Mouse (Mus musculus): ENCODE measurements around the gene Rbm34.
"Not testable (repeated sequence)": the region's sequence is repeated elsewhere in the genome, so short reads cannot be mapped to it uniquely, and the experiment has no call there.

The Rbm34 gene

DNA sequence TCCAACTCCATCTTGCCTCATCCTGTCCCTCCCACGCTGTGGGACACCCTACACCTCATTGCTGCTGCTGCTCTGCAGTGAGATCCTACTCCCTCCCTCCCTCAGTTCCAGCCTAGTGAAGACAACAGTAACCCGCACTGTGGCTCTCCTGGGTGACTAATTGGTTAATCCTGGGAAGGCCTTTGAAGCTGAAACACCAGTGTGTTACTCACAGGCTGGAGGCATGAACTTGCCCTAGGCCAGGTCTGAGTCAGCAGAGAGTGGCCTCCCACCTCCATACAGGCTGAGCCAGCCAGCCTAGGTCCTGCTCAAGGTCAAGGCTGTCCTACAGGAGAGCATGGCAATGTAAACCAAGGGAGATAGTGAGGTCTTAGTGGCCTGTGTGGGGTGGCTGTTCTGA lies 51.6 kb downstream of the Rbm34 start:
- DNase-seq (ENCODE audit: low spot score in 2 of 2) = peak; percentile 39 to 58

DNA sequence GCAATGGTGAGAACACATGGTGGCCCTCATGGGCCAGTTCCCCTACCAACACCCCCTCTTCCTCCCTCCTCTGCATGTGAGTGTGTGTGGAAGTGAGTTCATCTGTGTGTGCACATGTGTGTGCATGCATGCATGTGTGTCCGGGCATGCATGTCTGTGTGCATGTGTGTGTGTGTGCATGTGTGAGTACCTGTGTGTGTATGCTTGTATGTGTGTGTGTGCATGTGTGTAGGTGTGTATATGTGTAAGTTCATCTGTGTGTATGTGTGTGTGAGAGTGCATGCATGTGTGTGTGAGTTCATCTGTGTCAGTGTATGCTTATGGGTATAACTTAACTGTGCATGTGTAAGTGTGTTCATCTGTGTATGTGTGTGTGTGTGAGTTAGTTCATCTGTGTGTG lies 52.5 kb downstream of the Rbm34 start:
- no peak for DNase-seq (ENCODE audit: low spot score in 2 of 2)

DNA sequence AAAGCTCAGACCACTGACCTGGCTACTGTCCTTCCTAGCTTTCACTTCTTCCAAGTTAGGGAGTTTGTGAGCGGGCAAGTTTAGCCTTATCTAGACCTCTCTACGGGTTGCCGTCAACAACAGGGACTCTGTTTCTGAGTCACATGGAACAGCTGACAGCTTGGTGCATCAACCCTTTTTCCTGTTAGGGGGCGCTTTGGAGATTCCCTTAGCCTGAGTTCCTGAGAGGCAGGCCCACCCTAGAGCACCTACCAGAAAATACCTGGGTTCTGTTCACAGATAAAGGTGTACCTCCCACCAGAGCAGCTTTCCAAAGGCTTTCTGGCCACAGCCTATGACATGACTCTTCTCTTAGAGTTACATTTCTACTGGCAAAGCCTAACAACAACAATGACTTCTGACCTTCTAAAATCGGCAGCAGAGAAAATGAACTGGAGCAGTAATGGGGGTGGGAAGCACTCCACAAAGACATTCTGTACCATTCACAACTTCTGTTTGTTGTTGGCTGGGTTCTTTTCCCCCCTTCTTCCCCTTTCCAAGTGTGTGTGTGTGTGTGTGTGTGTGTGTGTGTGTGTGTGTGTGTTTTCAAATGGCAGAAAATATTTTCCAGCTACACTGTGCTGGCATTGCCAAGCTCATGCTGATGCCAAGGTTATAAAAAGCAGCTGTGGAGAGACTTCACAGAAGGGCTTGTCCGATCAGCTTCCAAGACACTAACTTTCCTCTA lies 53.5 kb downstream of the Rbm34 start:
- peak in 1 of 2 experiments; percentile 54 for DNase-seq (ENCODE audit: low spot score in 2 of 2)

DNA sequence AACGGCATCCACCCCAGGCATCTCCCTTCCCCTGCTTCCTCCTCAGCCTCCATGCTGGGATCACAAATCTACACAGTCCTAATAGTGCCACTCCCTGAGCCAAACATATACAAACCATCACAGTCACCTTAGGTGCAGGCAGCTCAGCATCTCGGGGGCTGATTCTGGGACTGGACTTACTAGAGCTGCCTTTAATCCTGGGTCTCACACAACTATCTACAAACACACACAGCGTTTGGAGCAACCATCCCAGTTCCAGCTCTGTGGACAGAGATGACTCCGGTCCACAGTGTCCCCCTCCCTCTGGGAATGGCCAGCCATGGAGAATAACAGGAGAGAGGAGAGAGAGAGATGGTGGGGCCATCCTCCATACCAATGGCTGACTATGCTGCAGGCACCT lies 54.3 kb downstream of the Rbm34 start:
- no peak for DNase-seq (ENCODE audit: low spot score in 2 of 2)

DNA sequence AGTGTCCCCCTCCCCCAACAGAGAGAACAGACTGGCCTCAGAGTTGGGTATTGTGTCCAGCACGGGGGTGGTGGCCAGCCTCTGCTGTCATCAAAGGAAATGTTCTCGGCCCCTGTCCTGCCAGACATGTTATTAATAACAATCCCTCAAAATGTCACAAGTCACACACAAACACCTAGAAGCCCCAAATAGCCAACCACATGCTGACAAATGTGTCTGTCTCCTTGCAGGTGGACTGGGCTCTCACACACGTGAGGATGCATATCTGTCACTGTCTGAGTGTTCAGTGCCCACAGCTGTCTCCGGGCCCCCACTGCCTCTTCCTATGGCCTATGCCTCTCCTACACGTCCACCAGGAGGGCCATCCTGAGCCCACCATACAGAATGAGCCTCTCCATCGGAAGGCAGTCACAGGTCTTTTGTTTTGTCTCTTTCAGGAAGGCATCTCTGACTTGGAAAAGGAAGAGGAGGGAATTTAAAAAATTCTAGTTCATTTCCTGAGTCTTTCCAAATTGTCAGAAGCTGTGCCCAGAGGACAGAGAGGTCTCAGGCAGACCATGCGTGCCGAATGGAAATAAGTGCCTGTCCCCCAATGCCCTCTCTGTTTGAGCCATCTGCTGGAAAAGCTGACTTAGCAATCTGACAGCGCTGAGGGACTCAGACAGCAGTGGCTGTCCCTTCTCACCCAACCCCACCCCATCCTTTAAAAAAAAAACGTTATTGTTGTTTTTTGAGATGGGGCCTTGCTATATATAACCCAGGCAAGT lies 56.1 kb downstream of the Rbm34 start:
- DNase-seq (ENCODE audit: low spot score in 2 of 2) = no peak

DNA sequence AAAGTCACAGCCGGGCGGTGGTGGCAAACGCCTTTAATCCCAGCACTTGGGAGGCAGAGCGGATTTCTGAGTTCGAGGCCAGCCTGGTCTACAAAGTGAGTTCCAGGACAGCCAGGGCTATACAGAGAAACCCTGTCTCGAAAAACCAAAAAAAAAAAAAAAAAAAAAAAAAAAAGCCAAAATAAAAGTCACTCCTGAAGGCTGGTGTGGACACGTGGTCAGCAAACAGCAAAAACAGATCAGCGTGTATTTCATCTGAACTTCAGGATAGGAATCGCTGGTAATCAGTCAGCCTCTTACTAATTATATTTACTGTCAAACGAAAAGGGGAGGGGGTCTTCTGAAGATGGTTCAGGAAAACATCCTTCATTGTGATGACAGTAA lies 56.8 kb downstream of the Rbm34 start:
- not testable (repeated sequence) for DNase-seq (ENCODE audit: low spot score in 2 of 2)

DNA sequence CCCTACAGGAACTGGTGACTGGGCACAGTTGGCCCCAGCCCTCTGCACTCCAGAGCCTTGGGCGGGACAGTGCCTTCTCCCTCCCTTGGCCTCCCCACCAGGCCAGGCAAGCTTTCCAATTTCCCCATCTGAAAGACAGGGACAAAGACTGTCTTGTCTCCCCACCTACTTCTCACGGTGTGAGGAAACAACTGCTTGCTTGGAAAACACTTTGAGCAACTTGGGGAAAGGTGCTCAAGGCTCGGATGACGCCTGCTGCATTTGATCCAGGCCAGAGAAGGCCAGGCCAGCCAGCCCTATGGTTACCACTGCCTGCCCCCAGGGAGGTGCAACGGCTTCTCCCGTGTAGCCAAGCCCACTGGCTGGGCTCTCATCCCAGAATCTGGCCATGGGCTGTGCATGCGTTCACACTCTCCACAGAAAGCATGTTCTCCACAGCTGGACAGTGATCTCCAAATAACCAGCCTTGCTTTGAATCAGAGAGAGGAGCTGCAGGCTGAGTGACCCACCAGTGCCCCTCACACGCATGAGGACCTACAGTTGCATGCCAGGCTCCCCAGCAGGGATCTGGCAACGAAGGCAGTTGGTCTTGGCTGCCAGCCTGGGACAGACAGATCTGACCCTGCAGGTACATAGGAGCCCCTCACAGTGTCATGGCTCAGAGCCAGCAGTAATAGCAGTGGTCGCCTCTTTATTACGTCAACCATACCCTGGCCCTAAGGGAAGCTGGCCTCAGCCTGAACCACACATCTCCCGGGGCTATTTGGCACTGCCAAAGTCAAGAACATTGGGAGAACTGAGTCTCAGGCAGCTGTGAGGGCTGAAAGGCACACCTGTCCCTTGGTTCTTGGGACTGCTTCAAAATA lies 57.4 kb downstream of the Rbm34 start:
- peak in 1 of 2 experiments; percentile 77 for DNase-seq (ENCODE audit: low spot score in 2 of 2)

DNA sequence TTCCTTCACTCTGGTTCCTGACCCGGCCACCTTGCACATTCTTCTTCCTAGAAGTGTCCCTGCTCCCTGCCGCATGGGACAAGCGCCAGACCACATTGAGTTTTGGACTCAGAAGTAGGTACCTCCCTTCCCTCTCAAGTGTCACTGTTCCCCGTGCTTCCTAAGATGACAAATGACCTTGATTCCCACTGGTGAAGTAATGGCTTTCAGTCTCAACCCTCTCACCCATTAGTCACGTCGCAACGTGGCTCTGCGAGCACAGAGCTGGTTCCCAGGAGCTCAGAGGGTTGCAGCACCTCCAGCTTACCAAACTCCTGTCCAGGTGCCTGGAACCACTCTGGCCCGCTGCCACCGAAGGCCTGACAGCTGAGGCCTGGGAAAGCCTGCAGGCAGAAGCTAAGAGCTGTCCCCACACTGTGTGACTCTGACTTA lies 61.5 kb downstream of the Rbm34 start:
- peak in 1 of 2 experiments; percentile 61 for DNase-seq (ENCODE audit: low spot score in 2 of 2)

DNA sequence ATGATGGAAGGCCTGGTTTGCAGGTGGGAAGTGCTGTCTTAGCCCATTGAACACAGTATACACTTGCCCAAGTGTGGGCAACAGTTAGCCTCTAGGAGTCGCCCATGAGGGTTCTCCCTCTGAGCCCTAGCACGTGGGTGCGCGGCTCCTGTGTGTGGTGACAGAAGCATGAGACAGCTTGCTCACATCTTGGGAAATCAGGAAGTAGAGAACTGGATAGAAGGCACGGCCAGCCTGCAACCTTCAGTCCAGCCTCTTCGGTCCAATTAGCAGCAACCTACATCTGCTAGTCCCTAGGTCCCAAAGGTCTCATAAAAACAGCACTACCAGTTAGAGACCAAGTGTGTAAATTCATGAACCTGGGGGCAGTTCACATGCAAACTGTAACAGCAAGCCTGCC lies 62.1 kb downstream of the Rbm34 start:
- DNase-seq (ENCODE audit: low spot score in 2 of 2) = peak in 1 of 2 experiments; percentile 64

DNA sequence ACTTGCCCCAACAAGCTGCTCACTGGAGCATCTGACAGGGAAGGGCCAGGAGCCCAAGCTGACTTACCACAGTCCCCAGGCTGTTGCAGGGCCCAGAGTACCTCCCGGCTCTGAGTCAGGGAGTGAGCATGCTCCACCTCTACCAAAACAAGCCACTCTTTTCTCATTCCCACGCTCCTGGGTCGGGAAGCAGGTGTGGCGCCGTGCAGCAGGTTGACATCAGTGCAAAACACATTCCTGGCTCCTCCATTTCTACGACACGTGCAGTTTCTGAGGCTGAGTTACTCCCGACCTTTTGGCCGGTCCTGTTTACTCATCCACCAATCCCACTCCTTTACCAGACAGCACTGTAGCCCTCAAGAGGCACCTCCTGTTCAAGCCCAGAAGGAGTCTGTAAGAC lies 62.9 kb downstream of the Rbm34 start:
- no peak for DNase-seq (ENCODE audit: low spot score in 2 of 2)

DNA sequence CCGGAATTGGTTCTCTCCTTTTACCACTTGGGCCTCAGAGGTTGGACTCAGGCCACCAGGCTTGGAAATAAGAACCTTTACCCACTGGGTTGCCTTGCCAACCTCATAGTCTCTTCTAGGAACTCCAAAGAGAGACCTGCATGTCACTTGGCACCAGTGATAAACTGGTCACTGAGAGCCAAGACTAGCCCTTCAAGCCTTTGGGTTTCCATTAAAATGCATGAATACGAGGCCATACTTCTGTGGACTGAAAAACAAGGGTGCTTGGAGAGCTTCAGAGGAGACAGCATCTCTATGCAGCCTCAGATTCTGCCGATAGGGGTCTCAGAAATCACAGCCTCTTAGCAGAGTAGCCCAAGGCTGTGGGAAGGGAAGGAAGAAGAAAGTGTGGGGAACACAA lies 63.5 kb downstream of the Rbm34 start:
- no peak for DNase-seq (ENCODE audit: low spot score in 2 of 2)

DNA sequence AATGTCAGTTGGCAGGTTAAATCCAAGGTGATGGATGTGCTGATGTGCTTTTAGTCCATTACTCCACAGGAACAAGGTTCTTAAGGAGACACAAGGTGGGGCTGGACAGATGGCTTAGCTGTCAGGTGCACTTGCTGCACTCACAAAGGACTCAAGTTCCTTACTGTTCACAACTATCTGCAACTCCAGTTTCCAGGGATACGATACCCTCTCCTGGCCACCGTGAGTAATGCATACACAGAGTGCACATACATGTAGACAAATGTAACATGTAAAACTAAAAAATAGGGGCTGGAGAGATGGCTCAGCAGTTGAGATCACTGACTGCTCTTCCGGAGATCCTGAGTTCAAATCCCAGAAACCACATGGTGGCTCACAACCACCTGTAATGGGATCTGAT lies 65.5 kb downstream of the Rbm34 start:
- no peak for DNase-seq (ENCODE audit: low spot score in 2 of 2)

DNA sequence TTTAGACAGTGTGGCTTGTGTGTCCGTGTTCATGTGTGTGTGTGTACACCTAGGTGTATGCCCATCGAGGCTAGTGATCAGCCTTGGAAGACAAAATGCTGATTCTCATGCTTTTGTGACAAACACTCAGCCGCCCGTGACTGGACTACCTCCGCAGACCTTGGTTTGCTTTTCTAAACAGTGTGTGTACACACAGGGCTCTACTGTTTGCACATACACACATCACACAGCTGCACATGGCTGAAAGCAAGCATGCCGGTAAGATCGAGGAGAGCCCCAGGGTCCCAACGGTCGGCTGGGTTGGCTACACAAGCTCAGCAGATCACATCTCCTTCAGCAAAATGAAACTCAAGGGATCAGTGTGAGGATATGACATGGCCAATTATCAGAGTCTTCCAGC lies 66.9 kb downstream of the Rbm34 start:
- no peak for DNase-seq (ENCODE audit: low spot score in 2 of 2)

DNA sequence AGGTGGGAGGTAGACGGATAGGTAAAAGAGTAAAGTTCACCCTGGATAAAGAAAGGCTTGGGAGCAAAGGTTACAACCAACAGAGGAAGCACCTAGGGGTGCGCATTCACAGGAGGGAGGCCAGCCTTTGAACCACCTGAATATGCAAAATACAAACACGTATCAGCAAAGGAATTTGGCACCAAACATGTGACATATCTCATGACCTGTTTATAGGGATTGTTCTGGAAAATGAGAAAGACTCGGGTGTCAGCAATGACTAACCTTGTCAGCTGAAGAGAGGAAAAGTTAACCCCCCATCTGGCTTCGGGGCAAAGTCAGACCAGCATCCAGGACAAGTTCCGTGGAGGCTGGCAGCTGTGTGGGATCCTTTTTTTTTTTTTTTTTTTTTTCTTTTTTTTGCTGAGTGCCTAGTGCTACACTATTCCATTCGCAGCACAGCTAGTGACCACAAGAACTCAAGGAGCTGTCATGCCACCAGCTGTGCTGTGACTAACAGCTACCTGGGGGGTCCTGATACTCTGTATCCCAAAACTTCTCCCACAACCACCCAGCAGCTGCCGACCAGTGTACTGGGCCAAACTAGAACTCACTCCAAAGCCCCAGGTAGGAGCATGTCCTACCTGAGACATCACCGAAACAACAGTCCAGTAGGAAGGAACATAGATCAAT lies 67.5 kb downstream of the Rbm34 start:
- DNase-seq (ENCODE audit: low spot score in 2 of 2) = no peak

DNA sequence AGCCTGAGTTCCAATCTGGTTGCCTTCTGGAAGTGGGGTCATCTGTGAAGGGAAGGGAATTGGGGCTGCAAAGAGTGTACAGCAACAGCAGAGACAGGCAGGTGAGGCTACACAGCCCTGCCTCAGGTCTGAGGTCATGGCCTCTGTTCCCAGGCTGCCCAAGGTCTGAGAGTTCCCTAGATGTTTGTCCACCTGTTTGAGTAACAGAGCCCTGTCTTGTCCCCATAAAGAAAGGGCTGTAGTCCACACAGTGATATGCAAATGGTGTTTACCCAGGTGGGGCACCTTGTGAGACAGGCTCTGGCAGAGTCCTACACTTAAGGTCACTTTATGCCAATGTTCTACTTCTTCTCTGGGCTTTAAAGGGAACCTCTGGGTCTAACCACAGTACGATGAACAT lies 69.3 kb downstream of the Rbm34 start:
- DNase-seq (ENCODE audit: low spot score in 2 of 2) = no peak

DNA sequence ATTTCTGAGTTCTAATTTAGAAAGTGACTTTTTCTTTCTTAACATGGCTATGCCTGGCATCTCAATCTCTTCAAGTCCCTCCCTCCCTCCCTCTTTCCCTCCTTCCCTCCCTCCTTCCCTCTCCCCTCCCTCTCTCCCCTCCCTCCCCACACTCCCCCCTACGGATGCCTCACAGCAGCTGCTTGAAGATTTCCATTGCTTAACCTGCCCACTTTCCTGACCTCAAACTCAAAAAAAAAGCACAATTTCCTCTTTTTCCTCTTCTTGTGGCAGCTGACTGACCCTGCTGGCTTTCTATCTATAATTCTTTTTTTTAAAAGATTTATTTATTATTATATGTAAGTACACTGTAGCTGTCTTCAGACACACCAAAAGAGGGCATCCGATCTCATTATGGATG lies 69.8 kb downstream of the Rbm34 start:
- DNase-seq (ENCODE audit: low spot score in 2 of 2) = no peak
